Mouse (Mus musculus) C2C12 (cell line): Measurements from ENCODE around the gene Dctpp1. TPM values are rescaled to one million over a fixed set of nuclear protein-coding genes. Genes with fewer than 3 reads are reported as not detected.
A peak's percentile ranks its signal among the peaks of the same experiment; 100 is the strongest.

Source experiments
- H3K27me3 ChIP-seq: one replicate; pipeline ENCODE4 v1.6.1; 2011; ENCODE audit not compliant: control insufficient read depth, insufficient read depth, insufficient read length
- H3K36me3 ChIP-seq: one replicate; pipeline ENCODE4 v1.6.1; 2011; ENCODE audit not compliant: control insufficient read depth, insufficient read depth
- H3K4me3 ChIP-seq: one replicate; pipeline ENCODE4 v1.5.1; 2011; ENCODE audit warnings: mild to moderate bottlenecking, control low read depth; ENCODE audit not compliant: poor library complexity, insufficient read depth, severe bottlenecking
- H3K79me2 ChIP-seq: one replicate; pipeline ENCODE4 v1.6.1; 2011; ENCODE audit not compliant: control insufficient read depth, insufficient read depth
- H3K79me3 ChIP-seq: one replicate; pipeline ENCODE4 v1.6.1; 2011; ENCODE audit warnings: low read depth, control low read depth
- H3ac ChIP-seq: one replicate; pipeline ENCODE3; 2011; ENCODE audit warnings: low read depth; ENCODE audit not compliant: control insufficient read depth, insufficient read length
- CEBPB ChIP-seq: IDR thresholded peaks from one replicate; pipeline ENCODE4 v1.6.1; 2011; ENCODE audit warnings: low read depth, mild to moderate bottlenecking, control low read depth, moderate library complexity
- CTCF ChIP-seq: IDR thresholded peaks from one replicate; pipeline ENCODE4 v1.5.1; 2011; ENCODE audit not compliant: control insufficient read depth, insufficient read depth, insufficient read length
- FOSL1 ChIP-seq: IDR thresholded peaks from one replicate; pipeline ENCODE4 v1.8.0; 2011; ENCODE audit warnings: mild to moderate bottlenecking, low read length; ENCODE audit not compliant: poor library complexity, insufficient read depth, severe bottlenecking
- MAX ChIP-seq: IDR thresholded peaks from one replicate; pipeline ENCODE4 v1.6.1; 2011; ENCODE audit warnings: mild to moderate bottlenecking, control low read depth
- MYOD1 ChIP-seq: IDR thresholded peaks from one replicate; pipeline ENCODE4 v1.6.1; 2011; ENCODE audit warnings: low read depth; ENCODE audit not compliant: control insufficient read depth, insufficient read length
- MYOG ChIP-seq: IDR thresholded peaks from one replicate; pipeline ENCODE4 v1.6.1; 2011; ENCODE audit not compliant: control insufficient read depth, insufficient read length; ENCODE audit errors: extremely low read depth
- USF1 ChIP-seq: IDR thresholded peaks from one replicate; pipeline ENCODE4 v1.6.1; 2011; ENCODE audit warnings: low read depth, mild to moderate bottlenecking, control low read depth, moderate library complexity
- polyA plus RNA-seq: library from polyadenylated mRNA; unstranded; fragments of >200 nt; fragmentation: generic; extraction: Trizol; gene quantifications from one replicate; pipeline ENCODE4 v1.2.1, GENCODE M21; 2012; ENCODE audit warnings: missing spikeins

Gene Dctpp1
- polyA plus RNA-seq, 1 experiment, result 226 TPM

DNA sequence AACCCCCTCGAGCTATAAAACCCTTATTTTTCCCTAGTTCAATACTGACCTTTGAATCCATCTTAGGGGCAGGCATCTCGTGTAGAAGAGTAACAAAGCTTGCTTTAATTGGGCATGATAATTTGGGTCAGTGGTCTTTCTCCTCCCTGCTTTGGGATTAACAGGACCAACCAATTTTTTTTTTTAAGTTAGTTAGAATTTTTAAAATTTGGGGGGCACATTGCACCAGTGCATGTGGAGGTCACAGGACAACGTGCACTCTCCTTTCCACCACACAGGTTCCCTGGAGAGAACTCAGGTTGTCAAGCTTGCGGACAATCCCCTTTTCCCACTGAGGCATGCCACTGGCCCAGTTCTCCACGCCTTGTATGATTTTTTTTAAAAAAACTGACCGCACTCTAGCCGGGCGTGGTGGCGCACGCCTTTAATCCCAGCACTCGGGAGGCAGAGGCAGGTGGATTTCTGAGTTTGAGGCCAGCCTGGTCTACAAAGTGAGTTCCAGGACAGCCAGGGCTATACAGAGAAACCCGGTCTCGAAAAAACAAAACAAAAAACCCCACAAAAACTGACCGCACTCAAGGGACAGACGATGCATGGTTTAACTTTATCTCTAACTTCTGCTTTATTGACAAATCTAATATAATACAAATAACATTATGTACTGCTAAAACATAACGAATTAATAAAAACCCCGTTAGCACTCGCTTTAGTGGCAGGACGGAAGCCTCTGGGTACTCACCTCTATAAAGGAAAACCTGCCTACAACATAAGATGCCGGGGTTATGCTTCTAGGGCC, 28.5 kb downstream of the Dctpp1 start:
- Histone ChIP-seq H3K27me3 (no peaks in the 10 kb centered on the region), H3K4me3 (peak overlapping the region; percentile 80), H3K36me3 (peaks cover 35% of the 10 kb centered on the region), H3K79me3 (peaks cover 43% of the 10 kb centered on the region), H3K79me2 (peaks cover 64% of the 10 kb centered on the region), H3ac (peak overlapping the region; percentile 76)
- TF ChIP-seq MAX (no peak), MYOG (no peak), FOSL1 (no peak), MYOD1 (no peak), CTCF (no peak), USF1 (no peak), CEBPB (no peak)

DNA sequence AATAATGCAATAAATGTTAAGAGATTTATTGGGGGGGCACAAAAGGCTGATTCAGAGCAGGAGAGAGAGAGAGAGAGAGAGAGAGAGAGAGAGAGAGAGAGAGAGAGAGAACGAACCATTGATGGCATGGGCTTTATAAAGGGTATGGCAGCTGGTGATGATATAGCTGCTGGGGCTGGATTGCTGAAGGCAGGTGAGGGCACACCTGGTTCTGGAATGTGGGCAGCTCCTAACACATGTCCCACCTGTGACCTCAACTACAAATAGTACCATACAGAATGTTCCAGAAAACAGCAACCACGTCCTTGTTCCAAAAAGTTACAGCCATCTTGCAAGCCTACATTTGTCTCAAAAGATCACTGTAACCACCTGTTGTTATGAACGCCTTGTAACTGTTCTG, 29.1 kb downstream of the Dctpp1 start:
- Histone ChIP-seq H3K27me3 (no peaks in the 10 kb centered on the region), H3ac (no peak overlapping the region), H3K79me2 (peaks cover 57% of the 10 kb centered on the region), H3K79me3 (peaks cover 41% of the 10 kb centered on the region), H3K36me3 (peaks cover 28% of the 10 kb centered on the region), H3K4me3 (peak overlapping the region; percentile 80)
- TF ChIP-seq CEBPB, result no peak

DNA sequence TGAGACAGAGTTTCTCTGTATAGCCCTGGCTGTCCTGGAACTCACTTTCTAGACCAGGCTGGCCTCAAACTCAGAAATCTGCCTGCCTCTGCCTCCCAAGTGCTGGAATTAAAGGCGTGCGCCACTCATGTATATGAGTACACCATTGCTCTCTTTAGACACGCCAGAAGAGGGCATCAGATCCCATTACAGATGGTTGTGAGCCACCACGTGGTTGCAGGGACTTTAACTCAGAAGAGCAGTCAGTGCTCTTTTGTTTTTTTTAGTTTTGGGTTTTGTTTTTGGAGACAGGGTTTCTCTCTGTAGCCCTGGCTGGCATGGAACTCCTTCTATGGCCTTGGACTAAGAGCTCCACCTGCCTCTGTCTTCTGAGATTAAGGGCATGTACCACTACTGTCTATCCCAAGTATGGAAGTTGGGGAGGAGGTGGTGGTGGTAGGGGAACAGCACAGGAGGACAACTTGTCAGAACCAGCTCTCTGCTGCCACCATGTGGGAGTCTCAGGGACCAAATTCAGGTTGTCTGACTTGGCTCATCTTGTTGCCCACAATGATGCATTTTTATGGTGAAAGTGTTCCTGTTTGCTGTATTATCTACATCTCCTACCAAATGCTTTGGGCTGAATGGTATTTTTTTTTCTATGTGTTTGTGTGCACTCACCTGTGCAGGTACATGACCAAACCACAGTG, 31.8 kb downstream of the Dctpp1 start:
- no peaks in the 10 kb centered on the region for H3K27me3 ChIP-seq
- H3K36me3 ChIP-seq, result peaks cover 10% of the 10 kb centered on the region
- H3ac ChIP-seq, result no peak overlapping the region
- TF ChIP-seq MYOG (no peak), CTCF (peak; percentile 71), MAX (peak; percentile 18), FOSL1 (no peak), USF1 (peak; percentile 38), CEBPB (no peak), MYOD1 (no peak)
- H3K79me3 ChIP-seq, result peaks cover 29% of the 10 kb centered on the region
- H3K4me3 ChIP-seq, result no peak overlapping the region
- peaks cover 35% of the 10 kb centered on the region for H3K79me2 ChIP-seq

DNA sequence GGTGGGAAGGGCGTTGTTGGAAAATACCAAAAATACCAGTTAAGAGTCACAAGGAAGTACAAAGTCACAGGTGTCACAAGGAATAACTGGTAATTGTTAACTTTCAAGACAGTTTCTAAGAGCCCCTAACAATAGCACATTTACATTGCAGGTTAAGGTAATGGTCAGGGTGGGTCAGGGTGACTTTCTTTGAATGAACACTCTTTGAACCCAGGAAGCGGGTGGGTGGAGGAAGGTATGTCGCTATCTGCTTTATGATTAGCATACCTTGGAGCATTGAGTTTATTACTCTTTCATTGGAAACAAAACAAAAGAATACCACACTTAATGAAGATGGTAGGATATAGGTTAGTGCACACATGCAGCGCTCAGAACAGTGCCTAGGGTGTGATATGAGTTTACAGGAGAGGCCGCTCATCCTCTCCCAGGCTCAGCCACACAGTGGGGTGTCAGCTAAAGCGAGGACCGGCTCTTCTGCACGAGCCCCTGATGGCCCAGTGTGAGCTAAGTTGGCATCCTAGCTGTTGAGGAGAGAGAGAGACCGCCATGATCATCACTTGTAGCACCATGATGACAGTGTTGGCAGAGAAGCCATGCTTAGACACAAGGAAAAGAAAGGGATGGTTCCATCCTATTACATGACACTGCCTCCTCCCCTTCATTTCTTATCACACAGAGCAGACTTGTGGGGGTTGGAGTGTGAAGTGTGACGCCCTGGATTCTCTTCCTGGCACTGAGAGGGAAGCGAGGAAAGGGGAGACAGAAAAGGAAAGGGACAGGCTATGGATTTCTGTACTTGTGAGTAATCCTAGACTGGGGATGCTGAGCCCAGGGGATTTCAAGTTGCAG, 35.1 kb downstream of the Dctpp1 start:
- Histone ChIP-seq H3K79me2 (peaks cover 3% of the 10 kb centered on the region), H3K79me3 (peaks cover under 1% of the 10 kb centered on the region), H3K4me3 (no peak overlapping the region), H3K36me3 (peaks cover under 1% of the 10 kb centered on the region), H3K27me3 (no peaks in the 10 kb centered on the region), H3ac (no peak overlapping the region)
- TF ChIP-seq MYOG (no peak), USF1 (no peak), CTCF (no peak), MAX (no peak), FOSL1 (no peak), MYOD1 (no peak), CEBPB (no peak)

DNA sequence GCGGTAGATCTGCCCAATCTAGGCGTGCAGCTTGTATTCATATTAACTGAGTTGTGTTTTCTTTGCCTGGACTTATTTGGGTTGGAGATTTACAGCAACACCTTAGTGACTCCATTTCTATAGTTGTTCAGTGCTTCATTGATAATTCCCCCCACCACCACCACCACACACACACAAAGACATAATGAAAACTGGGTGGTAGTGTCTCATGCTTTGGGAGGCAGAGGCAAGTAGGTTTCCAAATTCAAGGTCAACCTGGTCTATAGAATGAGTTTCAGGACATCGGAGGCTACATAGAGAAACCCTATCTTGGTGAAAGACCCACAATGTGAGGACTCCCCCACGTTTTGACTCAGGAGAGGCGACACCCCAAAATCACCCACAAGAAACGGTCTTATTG, 35.9 kb downstream of the Dctpp1 start:
- Histone ChIP-seq H3K36me3 (no peaks in the 10 kb centered on the region), H3ac (no peak overlapping the region), H3K27me3 (no peaks in the 10 kb centered on the region), H3K79me3 (no peaks in the 10 kb centered on the region), H3K4me3 (no peak overlapping the region), H3K79me2 (no peaks in the 10 kb centered on the region)
- TF ChIP-seq MYOD1 (no peak), FOSL1 (no peak)
